Mouse (Mus musculus) lung, postnatal 10 days (tissue): ENCODE measurements around the gene Obox3.
"Not testable (repeated sequence)": the region's sequence is repeated elsewhere in the genome, so short reads cannot be mapped to it uniquely, and the experiment has no call there.

ENCODE experiments used
- DNase-seq: peaks from one replicate; pipeline ENCODE4 v3.0.0; 2021

Obox3 gene

GRCm38 (mm10) chr7:15639802-15640201 is at the start of gene Obox3:
Obox3 (minus strand) TSS chr7:15639902.
- DNase-seq: not testable (repeated sequence)

- not testable (repeated sequence) for DNase-seq
These were observed 130.3 kb downstream of the Obox3 start for GRCm38 (mm10) chr7:15509411-15509810.
